Mouse (Mus musculus) mouse trophoblast stem cell (cell line): ENCODE data around the gene Vmn1r126.
"Not testable (repeated sequence)": the region's sequence is repeated elsewhere in the genome, so short reads cannot be mapped to it uniquely, and the experiment has no call there.

Experiments
- in situ Hi-C, 2 experiments: fragments of 300-500 bp; cut with MseI, MboI; formaldehyde crosslinking; loops; 2 replicates in 1 of 2; 3 replicates in 1 of 2; pipeline ENCODE4 v1.15.1; 2025

Vmn1r126 gene

DNA sequence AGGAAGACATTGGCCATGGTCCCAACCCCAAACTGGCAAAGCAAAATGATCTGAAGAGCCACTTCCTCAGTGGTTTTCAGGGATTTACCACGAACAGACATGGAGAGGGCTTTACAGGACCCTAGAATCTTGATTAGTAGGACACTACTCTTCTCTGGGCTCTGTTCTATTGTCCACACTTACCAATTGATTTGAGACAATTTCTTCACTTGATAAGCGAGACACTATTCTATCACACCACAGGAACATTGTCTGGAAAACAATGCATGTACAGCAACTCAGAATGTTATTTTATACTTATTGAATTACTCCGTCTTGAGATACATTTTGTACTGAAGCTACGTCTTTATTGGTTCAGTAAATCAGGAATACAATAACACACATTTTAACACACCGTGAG is at the start of gene Vmn1r126:
Gene Vmn1r126, minus strand, starts transcription at position 101 of the 400 bp plus-strand sequence.
- in situ Hi-C loops = not testable (repeated sequence)

DNA sequence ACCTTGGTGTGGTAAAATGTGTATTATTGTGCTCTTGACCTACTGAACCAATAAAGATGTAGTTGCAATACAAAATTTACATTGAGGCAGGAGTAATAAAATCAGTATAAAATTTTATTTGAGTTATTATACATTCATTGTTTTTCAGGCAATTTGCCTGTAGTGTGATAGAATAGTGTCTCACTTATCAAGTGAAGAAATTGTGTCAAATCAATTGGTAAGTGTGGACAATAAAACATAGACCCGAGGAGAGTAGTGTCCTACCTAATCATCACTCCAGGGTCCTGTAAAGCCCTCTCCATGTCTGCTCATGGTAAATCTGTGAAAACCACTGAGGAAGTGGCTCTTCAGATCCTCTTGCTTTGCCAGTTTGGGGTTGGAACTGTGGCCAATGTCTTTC is 47.8 kb upstream of the Vmn1r126 start, which contains the start of gene Vmn1r128:
Gene Vmn1r128, plus strand, starts transcription at position 301 of the 400 bp plus-strand sequence.
- in situ Hi-C loops = not testable (repeated sequence)

- in situ Hi-C loops = not testable (repeated sequence)
Measured at GRCm38 (mm10) chr7:21319761-21320160, 18.5 kb upstream of the Vmn1r126 start, which contains the start of gene Vmn1r127. Gene Vmn1r127, minus strand, starts transcription at chr7:21319861.

- in situ Hi-C loops = not testable (repeated sequence)
Measured at GRCm38 (mm10) chr7:21271879-21272278, 29.4 kb downstream of the Vmn1r126 start, which contains the start of gene Vmn1r125. Gene Vmn1r125, plus strand, starts transcription at chr7:21272179.

- in situ Hi-C loops = not testable (repeated sequence)
Measured at GRCm38 (mm10) chr7:21260517-21260916, 40.8 kb downstream of the Vmn1r126 start, which contains the start of gene Vmn1r124. Gene Vmn1r124, minus strand, starts transcription at chr7:21260617.
